Mouse (Mus musculus) forebrain, embryonic 11.5 days (tissue): ENCODE results near the gene Rxfp3. TPM values are rescaled to one million over a fixed set of nuclear protein-coding genes. Genes with fewer than 3 reads are reported as not detected.
"Not testable (repeated sequence)": the region's sequence is repeated elsewhere in the genome, so short reads cannot be mapped to it uniquely, and the experiment has no call there.

Experiments used
- ATAC-seq: fragments of 200-750 bp; cut with Nextera tagmentation; replicated peaks from 2 replicates; pipeline ENCODE4 v1.8.0; 2017; ENCODE audit warnings: moderate TSS enrichment; ENCODE audit not compliant: low FRiP score
- DNase-seq: peaks from one replicate; pipeline ENCODE4 v3.0.0-alpha.2; 2017; ENCODE audit warnings: low spot score
- H3K27ac ChIP-seq: fragments of 300-500 bp; sonication (generic); 2 replicates; pipeline ENCODE4 v1.5.1; 2014; ENCODE audit warnings: low read depth, low read length
- H3K27me3 ChIP-seq: fragments of 300-500 bp; sonication (generic); 2 replicates; pipeline ENCODE4 v1.6.1; 2014; ENCODE audit warnings: mild to moderate bottlenecking, low read length, mixed read lengths; ENCODE audit not compliant: control insufficient read depth, insufficient read depth
- H3K36me3 ChIP-seq: fragments of 300-500 bp; sonication (generic); 2 replicates; pipeline ENCODE4 v1.6.1; 2014; ENCODE audit warnings: mild to moderate bottlenecking, low read length, moderate library complexity, mixed read lengths; ENCODE audit not compliant: control insufficient read depth, insufficient read depth
- H3K4me1 ChIP-seq: fragments of 300-500 bp; sonication (generic); replicated peaks from 2 replicates; pipeline ENCODE4 v1.6.1; 2014; ENCODE audit warnings: low read length, mixed read lengths; ENCODE audit not compliant: control insufficient read depth, insufficient read depth
- H3K4me2 ChIP-seq: fragments of 300-500 bp; sonication (generic); 2 replicates; pipeline ENCODE4 v1.6.1; 2014; ENCODE audit warnings: low read depth, mild to moderate bottlenecking, low read length, moderate library complexity, mixed read lengths; ENCODE audit not compliant: severe bottlenecking
- H3K4me3 ChIP-seq: fragments of 300-500 bp; sonication (generic); 2 replicates; pipeline ENCODE4 v1.5.1; 2014; ENCODE audit warnings: low read depth, low read length
- H3K9ac ChIP-seq: fragments of 300-500 bp; sonication (generic); 2 replicates; pipeline ENCODE4 v1.6.1; 2014; ENCODE audit warnings: low read length
- H3K9me3 ChIP-seq: fragments of 300-500 bp; sonication (generic); 2 replicates; pipeline ENCODE4 v1.6.1; 2016; ENCODE audit warnings: low read length, mixed read lengths; ENCODE audit not compliant: control insufficient read depth
- WGBS: fragments of 180-500 bp; shearing (Covaris S2); extraction: QIAGEN DNeasy Blood & Tissue Kit; methylation state at CpG from one replicate; pipeline ENCODE4 v1.1.7; 2014; 5-methylcytosine and 5-hydroxymethylcytosine counted together
- polyA plus RNA-seq: library from polyadenylated mRNA; unstranded; fragments of >200 nt; fragmentation: Nextera tagmentation; extraction: Ambion mirVana; gene quantifications from 2 replicates; pipeline ENCODE4 v1.2.1, GENCODE M21; 2014

The Rxfp3 gene
- polyA plus RNA-seq, 1 experiment from 2014 or later = 1.1 TPM

GRCm38 (mm10) chr15:11010976-11011548 lies 26.7 kb downstream of the Rxfp3 start:
- Histone ChIP-seq H3K27me3 (no peaks in the 10 kb centered on the region), H3K27ac (no peak overlapping the region), H3K4me2 (no peak overlapping the region), H3K4me3 (no peak overlapping the region), H3K9me3 (no peaks in the 10 kb centered on the region), H3K4me1 (no peaks in the 10 kb centered on the region), H3K36me3 (no peaks in the 10 kb centered on the region), H3K9ac (no peak overlapping the region)
- WGBS = 95% methylated on average over 11 of the region's 11 CpGs
- DNase-seq (no peak), ATAC-seq (no peak)

- Histone ChIP-seq H3K9ac (no peak overlapping the region), H3K4me2 (no peak overlapping the region), H3K4me3 (no peak overlapping the region), H3K27me3 (no peaks in the 10 kb centered on the region), H3K27ac (no peak overlapping the region), H3K9me3 (no peaks in the 10 kb centered on the region), H3K36me3 (no peaks in the 10 kb centered on the region), H3K4me1 (no peaks in the 10 kb centered on the region)
- 17% methylated on average over 5 of the region's 5 CpGs for WGBS
- ATAC-seq = no peak
- DNase-seq = no peak
These were observed 29.0 kb downstream of the Rxfp3 start for GRCm38 (mm10) chr15:11008756-11009155.

DNA sequence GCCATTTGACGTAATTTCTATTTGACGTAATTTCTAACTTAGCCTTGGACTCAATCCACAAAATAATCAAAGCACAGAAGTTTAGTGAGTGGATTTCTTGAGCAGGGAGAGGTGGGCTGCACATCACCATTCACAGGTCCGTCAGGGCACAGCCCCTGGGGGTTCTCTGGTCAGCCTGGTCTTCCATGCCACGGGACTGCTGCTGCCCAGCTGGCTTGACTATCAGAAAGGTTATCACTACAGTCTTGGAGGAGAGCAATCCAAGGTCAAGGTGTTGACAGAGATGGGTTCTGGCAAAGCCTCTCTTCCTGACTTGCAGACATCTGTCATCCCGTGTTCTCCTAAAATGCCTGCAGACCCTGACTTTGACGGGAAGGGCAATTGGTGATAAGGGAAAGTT lies 33.1 kb downstream of the Rxfp3 start:
- ATAC-seq = no peak
- no peaks in the 10 kb centered on the region for H3K27me3 ChIP-seq
- no peak overlapping the region for H3K9ac ChIP-seq
- H3K4me1 ChIP-seq = no peaks in the 10 kb centered on the region
- H3K36me3 ChIP-seq = no peaks in the 10 kb centered on the region
- no peaks in the 10 kb centered on the region for H3K9me3 ChIP-seq
- WGBS = 88% methylated on average over 6 of the region's 6 CpGs
- no peak overlapping the region for H3K27ac ChIP-seq
- H3K4me2 ChIP-seq = no peak overlapping the region
- H3K4me3 ChIP-seq = no peak overlapping the region
- DNase-seq = no peak

GRCm38 (mm10) chr15:11003791-11004190 lies 34.0 kb downstream of the Rxfp3 start:
- no peak overlapping the region for H3K4me3 ChIP-seq
- ATAC-seq (no peak), DNase-seq (no peak)
- H3K36me3 ChIP-seq = no peaks in the 10 kb centered on the region
- no peak overlapping the region for H3K27ac ChIP-seq
- no peaks in the 10 kb centered on the region for H3K9me3 ChIP-seq
- H3K4me2 ChIP-seq = no peak overlapping the region
- no peak overlapping the region for H3K9ac ChIP-seq
- no peaks in the 10 kb centered on the region for H3K27me3 ChIP-seq
- WGBS = 86% methylated on average over 4 of the region's 4 CpGs
- H3K4me1 ChIP-seq = no peaks in the 10 kb centered on the region

DNA sequence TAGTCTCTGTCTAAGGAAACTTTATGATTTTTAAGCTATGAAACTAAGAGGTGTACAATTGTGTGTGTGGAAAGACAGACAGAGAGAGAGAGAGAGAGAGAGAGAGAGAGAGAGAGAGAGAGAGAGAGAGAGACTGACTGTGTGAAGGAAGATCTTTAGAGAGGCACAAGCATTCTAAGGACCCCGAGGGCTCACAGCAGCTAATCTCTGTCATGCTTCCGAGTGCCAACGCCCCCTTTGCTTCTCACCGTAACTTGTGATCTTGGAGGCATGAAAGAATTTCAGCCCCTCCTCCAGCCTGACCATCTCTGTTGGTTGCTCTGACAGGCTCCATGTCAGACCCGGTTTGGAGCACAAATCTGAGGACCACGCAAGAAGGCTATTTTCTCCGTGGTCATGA lies 37.4 kb downstream of the Rxfp3 start, which contains the start of gene Slc45a2:
Gene Slc45a2 (plus strand): TSS at position 301 of the 400 bp plus-strand sequence.
- H3K9ac ChIP-seq = no peak within 1 kb of the TSS
- no peaks in the 10 kb centered on the region for H3K27me3 ChIP-seq
- WGBS = 52% methylated on average over 7 of the region's 7 CpGs
- no peak within 1 kb of the TSS for H3K4me3 ChIP-seq
- no peak for DNase-seq
- no peaks in the 10 kb centered on the region for H3K9me3 ChIP-seq
- H3K36me3 ChIP-seq = no peaks in the 10 kb centered on the region
- no peak for ATAC-seq
- no peak within 1 kb of the TSS for H3K27ac ChIP-seq
- H3K4me1 ChIP-seq = no peaks in the 10 kb centered on the region
- H3K4me2 ChIP-seq = no peak within 1 kb of the TSS

- Histone ChIP-seq H3K9me3 (no peaks in the 10 kb centered on the region), H3K4me2 (no peak overlapping the region), H3K9ac (no peak overlapping the region), H3K4me3 (no peak overlapping the region), H3K27ac (no peak overlapping the region), H3K36me3 (no peaks in the 10 kb centered on the region), H3K4me1 (no peaks in the 10 kb centered on the region), H3K27me3 (no peaks in the 10 kb centered on the region)
- WGBS = 52% methylated on average over 5 of the region's 5 CpGs
- DNase-seq (no peak), ATAC-seq (no peak)
These were observed 38.0 kb downstream of the Rxfp3 start for GRCm38 (mm10) chr15:10999832-11000231.

DNA sequence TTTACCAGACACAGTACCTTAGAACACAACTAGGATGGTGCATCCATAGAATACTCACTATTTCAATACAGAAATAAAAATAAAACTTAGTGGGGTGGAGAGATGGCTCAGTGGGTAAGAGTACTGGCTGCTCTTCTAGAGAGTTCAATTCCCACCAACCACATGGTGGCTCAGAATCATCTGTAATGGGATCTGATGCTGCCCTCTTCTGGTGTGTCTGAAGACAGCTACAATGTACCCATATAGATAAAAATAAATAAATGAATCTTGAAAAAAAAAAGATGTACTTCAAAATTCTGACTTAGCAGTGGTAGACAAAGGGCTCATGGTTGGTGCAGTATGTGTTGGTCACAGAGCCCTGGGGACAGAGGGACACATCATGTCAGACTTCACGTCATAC lies 46.2 kb downstream of the Rxfp3 start:
- H3K27me3 ChIP-seq = no peaks in the 10 kb centered on the region
- H3K36me3 ChIP-seq = no peaks in the 10 kb centered on the region
- H3K9me3 ChIP-seq = no peaks in the 10 kb centered on the region
- no peaks in the 10 kb centered on the region for H3K4me1 ChIP-seq
- no peak for DNase-seq
- no peak overlapping the region for H3K4me3 ChIP-seq
- H3K9ac ChIP-seq = no peak overlapping the region
- no peak overlapping the region for H3K27ac ChIP-seq
- no peak overlapping the region for H3K4me2 ChIP-seq
- WGBS = 94% methylated on average over 1 of the region's 1 CpGs
- ATAC-seq = no peak

GRCm38 (mm10) chr15:10990411-10990810 lies 47.4 kb downstream of the Rxfp3 start:
- no peak for DNase-seq
- no peak overlapping the region for H3K9ac ChIP-seq
- no peaks in the 10 kb centered on the region for H3K27me3 ChIP-seq
- 71% methylated on average over 2 of the region's 2 CpGs for WGBS
- H3K36me3 ChIP-seq = no peaks in the 10 kb centered on the region
- H3K4me1 ChIP-seq = no peaks in the 10 kb centered on the region
- H3K4me3 ChIP-seq = no peak overlapping the region
- no peak for ATAC-seq
- H3K9me3 ChIP-seq = no peaks in the 10 kb centered on the region
- H3K27ac ChIP-seq = no peak overlapping the region
- H3K4me2 ChIP-seq = no peak overlapping the region

GRCm38 (mm10) chr15:10986477-10986876 lies 51.3 kb downstream of the Rxfp3 start:
- not testable (repeated sequence) for H3K36me3 ChIP-seq, H3K9ac ChIP-seq, DNase-seq, H3K4me2 ChIP-seq, ATAC-seq, H3K4me3 ChIP-seq, H3K9me3 ChIP-seq, H3K4me1 ChIP-seq, H3K27ac ChIP-seq, H3K27me3 ChIP-seq
- 75% methylated on average over 2 of the region's 2 CpGs for WGBS
